Mouse (Mus musculus) spleen, embryonic (tissue): ENCODE measurements around the gene Hfe.

ENCODE experiments used
- CTCF ChIA-PET: fragments of 350-600 bp; sonication (Branson Sonifier 250); formaldehyde crosslinking; loops from one replicate; lab custom pipeline; 2022; lab: Charles Lee

Gene Hfe

DNA sequence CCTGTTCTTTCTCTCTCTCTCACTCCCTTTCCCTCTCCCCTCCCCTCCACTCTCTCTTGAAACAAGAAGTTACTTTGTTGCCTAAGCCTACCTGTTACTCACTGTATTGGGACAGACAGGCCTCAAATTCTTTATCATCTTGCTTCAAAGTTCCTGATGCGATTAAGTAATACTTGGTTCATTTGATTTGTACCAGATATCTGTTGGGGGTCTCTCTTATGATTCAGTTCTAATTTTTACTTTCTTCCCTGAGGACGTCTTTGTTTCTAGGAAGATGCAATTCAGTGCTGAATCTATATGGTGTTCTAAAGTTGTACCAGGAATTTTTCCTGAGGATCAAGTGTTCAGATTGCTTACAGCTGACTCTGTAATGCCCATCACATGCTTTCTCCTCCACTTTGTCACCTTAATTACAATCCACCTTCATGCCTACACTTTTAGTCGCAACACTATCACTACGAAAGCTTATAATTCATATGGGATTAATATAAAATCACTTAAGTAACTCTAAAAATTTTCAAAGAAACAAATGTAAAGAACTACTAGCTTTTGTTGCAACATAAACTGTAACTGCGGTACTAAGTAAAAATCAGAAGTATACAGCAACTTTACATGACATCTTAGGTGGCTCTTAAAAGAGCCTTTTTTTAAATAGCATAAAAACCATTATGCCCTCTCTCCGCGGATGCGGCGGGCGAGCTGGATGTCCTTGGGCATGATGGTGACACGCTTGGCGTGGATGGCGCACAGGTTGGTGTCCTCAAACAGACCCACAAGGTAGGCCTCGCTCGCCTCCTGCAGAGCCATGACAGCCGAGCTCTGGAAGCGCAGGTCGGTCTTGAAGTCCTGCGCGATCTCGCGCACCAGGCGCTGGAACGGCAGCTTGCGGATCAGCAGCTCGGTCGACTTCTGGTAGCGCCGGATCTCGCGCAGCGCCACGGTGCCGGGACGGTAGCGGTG lies 34.0 kb upstream of the Hfe start:
- CTCF ChIA-PET: no interaction called here

DNA sequence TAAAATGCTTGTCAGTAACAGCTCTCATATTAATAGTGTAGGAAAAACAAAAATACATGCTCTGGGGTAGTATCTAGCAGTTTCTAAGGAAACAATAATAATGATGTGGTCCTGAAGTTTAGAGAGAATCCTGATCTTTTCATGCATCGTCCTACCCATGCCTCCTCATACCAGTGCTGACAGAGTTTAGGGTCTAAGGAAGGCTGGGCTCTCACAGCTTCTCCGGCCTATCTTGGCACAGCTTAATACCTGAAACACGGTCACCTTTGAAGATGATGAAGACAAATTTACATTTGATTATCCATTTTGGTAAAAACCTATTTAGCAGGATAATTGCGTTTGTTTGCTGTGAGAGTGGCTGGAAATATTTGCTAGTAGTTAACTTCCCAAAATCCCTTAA lies 33.3 kb upstream of the Hfe start:
- CTCF ChIA-PET: no interaction called here

DNA sequence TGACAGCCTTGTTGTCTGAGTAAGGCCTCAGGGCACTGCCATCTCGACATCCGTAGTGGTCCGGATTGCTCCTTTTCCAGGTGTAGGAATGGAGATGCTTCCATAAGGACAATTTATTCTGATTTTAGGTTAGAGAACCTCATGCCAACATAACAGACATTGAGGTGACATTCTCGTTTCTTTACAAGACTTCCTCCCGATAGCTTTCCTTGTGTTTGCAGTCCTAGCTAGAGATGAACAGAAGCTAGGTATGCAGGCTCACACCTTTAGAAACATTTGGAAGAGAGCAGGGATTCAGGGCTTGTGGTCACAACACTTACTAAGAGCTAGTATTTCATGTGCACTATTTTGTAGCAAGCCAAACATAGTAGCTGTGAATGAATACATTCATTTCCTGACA lies 32.6 kb upstream of the Hfe start:
- CTCF ChIA-PET: interaction anchor here (0.9 kb wide), 1 partner anchor 8 kb away, joined by 3 read pairs; the partner anchor contains the start of gene Hist1h2ab

DNA sequence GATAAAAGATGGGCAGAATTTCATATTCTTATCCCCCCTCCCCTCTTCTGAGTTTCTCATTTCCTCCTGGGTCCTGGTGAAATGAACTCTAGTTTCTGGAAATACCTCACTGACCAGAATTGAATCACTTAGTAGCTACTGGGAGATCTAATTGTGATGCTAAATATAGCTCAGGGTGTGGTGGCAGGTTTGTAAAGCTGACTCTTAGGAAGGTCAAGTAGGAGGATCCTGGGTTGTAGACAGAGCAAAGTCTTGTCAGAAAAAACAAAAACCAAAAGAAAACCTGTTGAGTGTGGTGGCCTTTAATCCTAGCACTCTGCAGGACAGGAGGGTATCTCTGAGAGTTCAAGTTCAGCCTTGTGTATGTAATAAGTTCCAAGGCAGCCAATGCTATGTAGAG lies 31.4 kb upstream of the Hfe start:
- CTCF ChIA-PET: no interaction called here

DNA sequence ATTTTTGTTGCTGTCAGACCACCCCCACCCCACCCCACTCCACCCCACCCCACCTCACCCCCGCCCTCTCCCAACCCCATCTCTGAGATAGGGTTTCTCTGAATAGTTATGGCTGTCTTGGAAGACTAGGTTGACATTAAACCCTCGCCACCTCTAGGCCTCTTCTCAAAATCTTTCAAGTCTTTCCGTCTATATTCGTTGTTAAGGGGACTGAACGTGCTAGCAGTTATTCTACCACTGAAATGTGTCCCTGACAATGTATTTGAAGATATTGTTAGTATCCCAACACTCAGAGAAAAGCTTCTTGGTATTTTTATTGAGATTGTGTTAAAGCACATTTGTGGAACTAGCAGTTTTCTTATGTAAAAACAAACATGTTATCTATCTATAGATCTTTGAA lies 30.3 kb upstream of the Hfe start:
- CTCF ChIA-PET: no interaction called here

DNA sequence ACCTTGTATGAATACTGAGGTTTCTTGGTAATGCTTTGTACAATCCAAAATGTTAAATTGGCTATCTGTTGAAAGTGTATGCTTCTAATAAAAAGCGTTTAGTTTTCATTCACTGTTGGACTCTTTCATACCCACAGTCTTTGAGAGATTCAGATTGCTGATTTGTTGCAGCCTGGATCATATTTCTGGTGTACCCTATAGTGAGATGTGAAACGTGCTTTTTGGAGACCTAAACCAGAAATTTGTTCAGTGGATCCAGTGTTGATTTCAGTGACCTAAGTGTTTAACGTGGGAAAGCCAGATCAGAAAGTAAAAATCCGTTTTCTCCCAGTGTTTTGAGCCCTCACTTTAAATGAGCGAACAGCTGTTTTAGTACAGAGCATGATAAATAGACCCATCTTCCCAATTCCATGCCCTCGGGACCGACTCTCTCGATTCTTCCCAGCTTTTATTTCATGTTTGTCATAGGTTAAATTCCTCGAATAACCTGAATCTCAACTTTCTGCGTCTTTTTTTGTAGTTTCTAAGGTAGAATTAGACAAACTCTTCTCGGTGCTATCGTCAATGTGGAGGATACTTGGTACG lies 29.7 kb upstream of the Hfe start:
- CTCF ChIA-PET: interaction anchor here (1.3 kb wide), 1 partner anchor 40 kb away, joined by 4 read pairs; no protein-coding TSS in a partner anchor

DNA sequence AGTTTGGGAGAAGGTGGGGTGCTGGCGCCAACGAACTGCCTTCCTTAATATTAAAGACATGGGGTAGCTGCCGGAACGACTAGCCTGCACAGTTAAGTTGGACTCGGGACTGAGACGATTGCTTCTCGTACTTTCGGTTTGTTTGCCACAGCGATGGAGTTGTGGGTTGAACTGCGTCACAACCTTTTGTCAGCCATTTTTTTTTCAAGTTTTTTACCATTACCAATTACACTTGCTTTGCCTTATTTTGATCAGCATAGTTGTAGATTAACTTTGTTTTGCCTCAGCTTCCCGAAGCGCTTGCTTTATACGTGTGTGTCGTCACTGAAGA lies 29.2 kb upstream of the Hfe start:
- CTCF ChIA-PET: interaction anchor here (1.3 kb wide), 1 partner anchor 40 kb away, joined by 4 read pairs; no protein-coding TSS in a partner anchor

DNA sequence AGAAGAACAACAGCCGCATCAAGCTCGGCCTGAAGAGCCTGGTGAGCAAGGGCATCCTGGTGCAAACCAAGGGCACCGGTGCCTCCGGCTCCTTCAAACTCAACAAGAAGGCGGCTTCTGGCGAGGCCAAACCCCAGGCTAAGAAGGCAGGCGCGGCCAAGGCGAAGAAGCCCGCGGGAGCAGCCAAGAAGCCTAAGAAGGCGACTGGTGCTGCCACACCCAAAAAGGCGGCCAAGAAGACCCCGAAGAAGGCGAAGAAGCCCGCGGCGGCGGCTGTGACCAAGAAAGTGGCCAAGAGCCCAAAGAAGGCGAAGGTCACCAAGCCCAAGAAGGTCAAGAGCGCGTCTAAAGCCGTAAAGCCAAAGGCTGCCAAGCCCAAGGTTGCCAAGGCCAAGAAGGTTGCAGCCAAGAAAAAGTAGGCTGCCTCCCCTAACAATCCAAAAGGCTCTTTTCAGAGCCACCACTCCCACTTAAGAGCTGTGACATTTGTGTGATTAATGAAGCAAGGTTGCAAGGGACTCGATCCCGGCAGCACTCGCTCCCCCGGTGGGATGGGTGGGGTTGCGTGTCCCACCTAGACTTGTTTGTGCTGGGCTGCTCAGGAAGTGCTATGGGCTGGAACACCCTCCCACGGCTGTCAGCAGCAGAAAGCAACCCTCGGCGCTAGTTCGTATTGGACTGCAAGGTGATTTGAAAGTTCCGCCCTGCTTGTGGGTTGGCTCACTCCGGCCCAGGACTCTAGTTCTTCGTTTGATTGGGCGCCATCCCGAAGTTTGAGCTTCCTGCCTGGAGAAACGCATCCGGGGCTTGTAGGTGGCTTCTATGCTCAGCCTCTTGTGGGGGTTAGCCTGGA lies 28.6 kb upstream of the Hfe start:
- CTCF ChIA-PET: interaction anchor here (1.3 kb wide), 1 partner anchor 39 kb away, joined by 4 read pairs; no protein-coding TSS in a partner anchor

DNA sequence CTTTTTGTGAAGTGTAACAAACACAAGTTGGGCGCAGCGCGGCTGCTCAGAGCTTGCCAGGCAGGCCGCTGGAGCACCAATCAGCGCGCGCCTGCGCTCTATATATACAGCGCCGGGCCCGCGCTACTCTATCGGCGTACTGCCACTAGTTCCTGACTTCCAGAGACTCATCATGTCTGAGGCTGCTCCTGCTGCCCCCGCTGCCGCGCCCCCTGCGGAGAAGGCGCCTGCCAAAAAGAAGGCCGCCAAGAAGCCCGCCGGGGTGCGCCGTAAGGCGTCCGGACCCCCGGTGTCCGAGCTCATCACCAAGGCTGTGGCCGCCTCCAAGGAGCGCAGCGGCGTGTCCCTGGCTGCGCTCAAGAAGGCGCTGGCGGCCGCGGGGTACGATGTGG lies 28.0 kb upstream of the Hfe start, which contains the start of gene Hist1h1c:
Gene Hist1h1c, plus strand, starts transcription at position 132 of the 392 bp plus-strand sequence.
- CTCF ChIA-PET: interaction anchor here (1.3 kb wide), 1 partner anchor 38 kb away, joined by 4 read pairs; no protein-coding TSS in a partner anchor

DNA sequence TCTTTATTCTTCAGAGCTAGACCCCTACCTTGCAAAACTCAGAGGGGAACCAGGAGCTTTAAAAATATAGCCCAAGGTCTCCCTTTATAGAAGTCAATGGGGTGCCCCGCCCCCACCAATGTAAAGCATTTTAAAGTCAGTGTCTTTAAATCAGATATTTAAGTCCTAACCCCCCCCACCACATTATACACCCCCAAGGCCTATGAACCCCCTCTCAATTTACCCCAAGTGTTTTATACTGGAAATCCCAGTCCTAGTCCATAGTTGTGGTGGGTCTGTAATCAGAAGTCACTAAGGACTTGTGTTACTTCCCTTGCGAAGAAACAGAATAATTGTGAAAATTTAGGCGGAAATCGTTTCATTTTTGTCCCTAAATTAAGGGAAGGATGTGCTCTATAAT lies 27.4 kb upstream of the Hfe start:
- CTCF ChIA-PET: interaction anchor here (0.6 to 1.0 kb wide), 3 partner anchors 45 to 1719 kb away, joined by 3 to 11 read pairs (median 4); no protein-coding TSS in a partner anchor

DNA sequence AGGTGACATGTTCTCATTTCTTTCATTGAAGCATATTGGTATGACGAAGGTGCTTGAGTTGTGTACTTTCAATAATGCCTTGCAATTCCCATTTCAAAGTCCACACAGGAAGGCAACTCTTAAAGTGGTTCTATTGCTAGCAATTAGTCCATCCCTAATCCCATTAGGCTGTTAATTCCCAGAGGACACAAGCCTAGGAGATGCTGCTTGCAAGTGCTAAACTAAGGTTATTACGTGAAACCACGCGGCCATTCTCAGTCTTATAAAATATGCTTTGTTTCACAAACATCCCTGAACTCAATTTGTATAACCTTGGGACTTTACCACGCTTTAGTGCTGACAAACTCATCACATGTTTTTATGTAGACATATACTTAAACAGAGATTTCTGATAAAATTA lies 26.4 kb upstream of the Hfe start:
- CTCF ChIA-PET: interaction anchor here (0.9 kb wide), 1 partner anchor 170 kb away, joined by 3 read pairs; no protein-coding TSS in a partner anchor

DNA sequence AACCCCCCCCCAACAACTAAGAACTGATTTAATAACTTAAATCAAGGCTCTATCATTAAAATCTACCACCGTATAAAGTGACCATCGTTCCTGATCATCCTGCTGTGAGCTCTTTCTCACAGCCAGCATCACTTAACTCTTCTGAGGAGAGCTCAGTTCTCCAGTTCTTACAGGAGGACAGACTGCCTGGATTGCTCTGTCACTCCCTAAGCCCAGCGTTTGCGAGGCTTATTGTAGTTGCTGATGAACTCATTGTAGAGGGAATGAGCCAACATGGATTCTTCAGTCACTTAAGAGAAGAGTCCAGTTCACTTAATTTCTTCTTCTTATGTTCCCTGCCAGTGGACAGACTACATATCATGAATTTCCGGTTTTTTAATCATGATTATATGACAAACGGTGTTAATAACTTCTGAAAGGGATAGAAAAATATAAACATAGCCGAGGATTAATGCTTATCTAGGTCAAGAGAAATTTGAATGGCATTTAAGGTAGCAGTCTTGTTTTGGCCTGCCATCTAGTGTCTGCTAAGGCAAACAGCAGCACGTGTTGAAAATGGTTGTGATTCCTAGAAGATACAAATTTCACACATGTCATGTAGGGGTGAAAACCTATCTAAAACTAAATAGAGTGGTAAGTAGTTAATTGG lies 21.6 kb upstream of the Hfe start:
- CTCF ChIA-PET: interaction anchor here (0.9 to 2.4 kb wide), 4 partner anchors 24 to 610 kb away, joined by 3 to 27 read pairs (median 5); no protein-coding TSS in a partner anchor

DNA sequence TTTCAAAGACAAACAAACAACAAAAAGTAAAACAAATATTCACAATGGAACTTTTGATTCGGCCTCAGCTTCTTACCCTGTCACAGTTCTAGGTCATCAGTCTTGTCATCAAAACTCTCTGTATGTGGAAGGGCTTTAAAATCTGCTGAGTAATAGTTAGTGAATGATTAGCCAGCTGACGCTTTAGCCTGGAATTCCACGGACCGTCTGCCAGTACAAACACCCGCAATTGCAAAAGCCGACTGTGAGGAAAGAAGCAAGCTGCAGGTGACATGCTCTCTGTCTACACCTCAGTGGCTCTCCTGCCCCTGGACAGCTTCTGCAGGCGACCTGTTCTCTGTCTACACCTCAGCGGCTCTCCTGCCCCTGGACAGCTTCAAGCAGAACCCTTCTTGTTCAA lies 19.8 kb upstream of the Hfe start:
- CTCF ChIA-PET: interaction anchor here (0.6 kb wide), 1 partner anchor 182 kb away, joined by 4 read pairs; no protein-coding TSS in a partner anchor

DNA sequence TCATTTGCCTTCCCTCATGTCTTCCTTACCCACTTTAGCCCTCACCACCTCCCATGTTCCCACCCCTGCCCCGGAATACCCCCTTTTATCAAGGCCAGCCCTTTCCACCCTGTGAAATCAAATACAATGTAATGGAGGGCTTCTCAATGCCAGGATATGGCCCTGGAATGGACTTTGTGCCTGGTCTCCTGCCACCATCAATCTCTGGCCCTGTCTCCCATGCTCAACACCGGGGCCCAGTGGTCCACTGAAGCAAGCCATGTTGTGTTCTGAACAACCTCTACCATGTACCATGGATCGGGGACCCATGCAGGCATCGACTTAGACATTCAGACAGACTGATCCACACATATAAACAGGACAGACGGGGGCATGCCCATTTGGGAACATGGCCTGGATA lies 19.1 kb upstream of the Hfe start:
- CTCF ChIA-PET: no interaction called here

DNA sequence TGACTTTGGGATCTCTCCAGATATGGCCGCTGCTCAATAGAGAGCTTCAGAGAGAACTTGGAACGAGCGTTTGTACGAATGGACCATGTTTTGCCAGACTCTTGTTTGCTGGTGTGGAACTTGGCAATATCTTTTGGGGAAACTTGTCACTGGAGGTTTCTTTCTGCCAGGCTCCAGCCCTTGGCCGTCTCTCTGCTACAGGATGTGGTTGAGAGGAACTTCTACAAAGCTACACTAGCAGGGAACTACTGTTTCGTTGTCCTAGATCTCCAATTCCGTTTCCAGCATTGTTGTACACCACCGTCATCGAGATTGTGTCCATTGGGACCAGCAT lies 18.5 kb upstream of the Hfe start:
- CTCF ChIA-PET: no interaction called here

DNA sequence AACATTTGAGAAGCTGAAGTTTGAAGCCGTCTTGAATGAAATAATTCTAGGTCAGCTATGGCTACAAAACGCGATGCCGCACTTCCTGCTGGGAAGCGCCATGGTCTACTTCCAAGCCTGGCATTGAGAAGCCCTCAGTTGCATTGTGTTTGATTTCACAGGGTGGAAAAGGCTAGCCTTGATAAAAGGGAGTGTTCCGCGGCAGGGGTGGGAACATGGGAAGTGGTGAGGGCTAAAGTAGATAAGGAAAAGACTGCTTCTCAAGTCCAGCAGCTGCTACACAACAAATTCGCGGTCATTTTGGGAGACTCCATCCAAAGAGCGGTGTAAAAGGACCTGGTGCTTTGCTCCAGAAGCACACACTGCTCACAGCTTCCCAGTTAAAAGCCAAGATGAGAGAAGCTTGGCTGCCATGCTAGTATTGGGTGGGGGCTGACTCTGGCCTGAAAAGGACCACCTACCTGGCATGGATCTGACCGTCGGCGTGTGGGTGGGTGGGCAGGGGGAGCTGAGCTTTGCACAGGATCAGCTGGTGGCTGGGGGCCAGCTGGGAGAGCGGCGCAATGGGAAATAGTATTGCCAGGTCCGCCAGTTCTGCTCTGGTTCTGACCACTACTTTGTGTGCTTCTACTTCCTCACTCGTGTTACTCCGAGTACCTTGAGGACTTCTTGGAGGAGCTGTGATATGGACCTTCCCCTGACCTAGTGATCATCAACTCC lies 18.0 kb upstream of the Hfe start:
- CTCF ChIA-PET: no interaction called here

DNA sequence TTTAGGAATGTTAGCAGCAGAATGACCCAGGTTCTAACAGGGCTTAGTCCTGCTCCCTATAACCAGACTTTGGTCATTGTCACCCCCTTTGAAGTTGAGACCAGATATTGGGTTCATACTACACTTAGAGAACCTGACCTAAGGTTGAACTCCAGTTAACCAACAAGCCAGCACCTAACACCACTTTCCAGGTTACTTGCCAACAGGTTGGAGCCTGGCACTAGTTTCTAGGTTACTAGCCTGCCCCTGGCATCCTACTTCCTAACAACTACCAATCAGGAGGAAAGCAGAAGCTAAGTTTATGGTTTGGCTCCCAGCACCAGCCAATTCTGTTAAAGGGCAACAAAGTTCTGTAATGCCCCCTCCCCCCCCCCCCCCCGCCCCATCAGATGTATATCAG lies 14.6 kb upstream of the Hfe start:
- CTCF ChIA-PET: no interaction called here

DNA sequence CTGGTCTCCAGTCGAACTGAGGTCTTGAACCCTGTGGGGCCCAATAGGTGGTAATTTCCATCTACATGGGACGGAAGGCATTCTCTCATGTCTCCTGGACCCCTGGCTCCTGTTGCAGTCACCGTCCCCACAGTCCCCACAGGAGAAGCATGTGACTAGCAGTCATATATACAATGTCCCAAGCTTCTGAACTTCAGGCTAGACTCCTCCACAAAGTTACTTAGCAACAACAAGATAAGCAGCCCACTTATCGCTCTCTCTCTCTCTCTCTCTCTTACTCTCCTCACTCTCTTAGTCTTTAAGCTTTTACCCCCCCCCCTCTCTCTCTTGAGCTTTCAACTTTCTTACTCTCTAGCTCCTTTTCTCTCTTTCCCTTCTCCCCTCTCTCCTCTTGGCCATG lies 13.6 kb upstream of the Hfe start:
- CTCF ChIA-PET: interaction anchor here (0.6 kb wide), 1 partner anchor 161 kb away, joined by 4 read pairs; no protein-coding TSS in a partner anchor

DNA sequence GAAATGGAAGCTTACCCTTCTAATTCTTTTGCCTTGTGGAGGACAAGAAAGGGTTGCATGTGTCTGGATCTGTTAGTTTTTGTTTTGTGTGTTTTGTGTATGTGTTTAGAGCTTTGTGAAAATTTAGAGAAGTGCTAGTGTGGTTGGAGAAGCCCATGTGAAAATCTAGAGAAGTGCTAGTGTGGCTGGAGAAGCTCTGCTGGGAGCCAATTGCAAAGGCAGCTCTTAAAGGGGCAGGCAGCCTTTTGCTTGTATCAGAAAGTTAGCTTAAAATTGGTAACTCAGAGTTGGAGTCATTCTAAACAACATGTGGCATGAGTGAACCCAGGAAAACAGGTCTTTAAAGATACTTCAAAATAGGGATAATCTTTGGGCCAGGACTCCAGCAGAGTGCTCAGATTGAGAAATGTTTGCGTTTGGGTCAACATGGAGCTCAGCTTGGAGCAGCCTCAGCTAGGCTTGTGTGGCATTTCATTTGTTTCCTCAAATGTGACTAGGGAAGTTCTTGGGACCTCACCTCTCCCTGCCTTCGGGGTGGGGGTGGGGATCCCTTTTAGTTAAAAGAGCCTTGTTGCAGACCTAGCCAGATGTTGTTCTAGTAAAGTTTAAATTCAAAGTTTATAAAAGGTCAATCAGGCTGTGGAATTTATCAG lies 7.1 kb upstream of the Hfe start:
- CTCF ChIA-PET: interaction anchor here (0.6 kb wide), 1 partner anchor 125 kb away, joined by 6 read pairs; no protein-coding TSS in a partner anchor

DNA sequence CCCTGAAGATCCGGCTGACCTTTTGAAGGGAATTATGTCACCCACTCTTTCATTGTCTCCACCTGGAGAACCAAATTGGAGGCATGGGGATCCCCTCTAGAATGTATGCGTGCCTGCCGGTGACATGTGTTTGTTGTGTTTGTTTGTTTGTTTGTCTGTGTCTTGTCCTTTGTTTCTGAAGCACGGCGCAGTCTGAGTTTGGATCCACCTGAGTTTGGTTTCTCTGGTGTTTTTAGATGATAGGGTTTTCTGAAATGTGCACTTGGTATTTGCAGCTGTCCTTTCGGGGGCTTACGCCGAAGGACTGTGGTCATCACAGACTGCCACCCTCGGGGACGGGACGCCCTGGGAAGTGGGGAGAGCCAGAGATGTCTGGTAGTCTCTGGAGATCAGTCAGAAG lies 6.5 kb upstream of the Hfe start:
- CTCF ChIA-PET: interaction anchor here (0.6 kb wide), 1 partner anchor 125 kb away, joined by 6 read pairs; no protein-coding TSS in a partner anchor
